Mouse (Mus musculus) heart, adult 2 months (tissue): ENCODE data around the gene Rnf41.

Experiments
- CTCF ChIP-seq: fragments of 200-600 bp; IDR thresholded peaks from 2 replicates; pipeline ENCODE4 v1.8.1; 2022; ENCODE audit warnings: antibody characterized with exemption, mild to moderate bottlenecking, moderate library complexity
- EP300 ChIP-seq: fragments of 200-500 bp; IDR thresholded peaks from 2 replicates; pipeline ENCODE4 v1.6.1; 2011; ENCODE audit warnings: low read depth, low read length, control low read depth; ENCODE audit not compliant: insufficient read depth
- POLR2A ChIP-seq: fragments of 200-500 bp; IDR thresholded peaks from 2 replicates; pipeline ENCODE4 v1.6.1; 2011; ENCODE audit warnings: mild to moderate bottlenecking, low read depth, low read length, control low read depth; ENCODE audit not compliant: insufficient read depth

- TF ChIP-seq CTCF (no peak), POLR2A (no peak), EP300 (no peak)
These were observed 561 bp downstream of the Rnf41 start for GRCm38 (mm10) chr10:128412055-128412381.
